Mouse (Mus musculus) layer of hippocampus, adult 18-20 months (tissue): ENCODE measurements around the gene Mapk8ip1. TPM values are rescaled to one million over a fixed set of nuclear protein-coding genes. Genes with fewer than 3 reads are reported as not detected.

ENCODE experiments used
- DNase-seq, 2 experiments: peaks; one replicate each; pipeline ENCODE4 v3.0.0; 2022; ENCODE audit warnings: low spot score in 2 of 2
- microRNA-seq, 2 experiments: library from miRNA; unstranded; fragments of <30 nt; microRNA quantifications; one replicate each; pipeline ENCODE4 v1.2.0; 2021
- total RNA-seq, 2 experiments: library from RNA; stranded (reverse); gene quantifications; 2 replicates each; pipeline ENCODE4 v1.2.3; 2021

Mapk8ip1 gene
- total RNA-seq, 2 experiments from 2014 or later: 350 to 365 TPM

DNA sequence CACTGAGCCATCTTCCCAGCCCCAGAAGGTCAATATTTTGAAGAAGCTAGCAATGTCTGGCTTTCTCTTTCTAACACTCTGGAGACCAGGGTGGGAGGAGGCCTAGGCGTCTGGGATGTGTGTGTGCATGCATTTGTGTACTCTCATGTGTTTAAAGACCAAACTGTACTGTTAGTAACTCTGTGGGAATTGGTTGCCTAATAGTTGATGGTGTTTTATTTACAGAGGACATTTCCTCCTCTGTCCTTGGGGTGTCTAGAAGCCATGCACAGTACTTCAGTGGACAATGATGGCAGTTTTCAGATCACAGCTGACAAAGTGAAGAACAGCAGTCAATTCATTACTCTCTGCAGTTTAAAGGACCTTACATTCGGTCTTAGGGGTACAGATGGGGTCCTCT is 53.9 kb downstream of the Mapk8ip1 start:
- DNase-seq: no peak

GRCm38 (mm10) chr2:92342418-92342817 is 58.6 kb downstream of the Mapk8ip1 start:
- no peak for DNase-seq

Small RNAs within 50 kb of the gene (microRNA-seq; reads per million reads assigned to microRNA genes)
- 3.5 to 5.3 reads per million in 2 experiments for gene Mir7000

Other genes with a start within 250 kb of the Mapk8ip1 start
- gene Pex16, start 26.6 kb downstream of the Mapk8ip1 start, total RNA-seq: 10 to 100 TPM; 31.7 to 32.8 TPM
- gene Large2, start 26.4 kb downstream of the Mapk8ip1 start, total RNA-seq: under 1 TPM; 0.20 to 0.86 TPM
- gene 1700029I15Rik, start 18.7 kb downstream of the Mapk8ip1 start, total RNA-seq: 1 to 10 TPM; 3.7 to 6.2 TPM
- gene Cry2, start 32.8 kb upstream of the Mapk8ip1 start, total RNA-seq: 100 to 1,000 TPM in 1 of 2 experiments, 10 to 100 TPM in 1; 99.0 to 111 TPM
- gene Slc35c1, start 59.3 kb upstream of the Mapk8ip1 start, total RNA-seq: 10 to 100 TPM; 13.6 to 14.1 TPM
- gene Chst1, start 198.4 kb upstream of the Mapk8ip1 start, total RNA-seq: 100 to 1,000 TPM; 307 to 312 TPM